Mouse (Mus musculus) olfactory bulb, adult 2 months (tissue): ENCODE data around the gene Fhad1. TPM values are rescaled to one million over a fixed set of nuclear protein-coding genes. Genes with fewer than 3 reads are reported as not detected.

Experiments used
- H3K27ac ChIP-seq: fragments of 200-500 bp; 2 replicates; pipeline ENCODE4 v1.5.1; 2012; ENCODE audit warnings: low read depth, low read length; ENCODE audit not compliant: insufficient read depth
- H3K4me1 ChIP-seq: fragments of 200-500 bp; 2 replicates; pipeline ENCODE4 v1.6.1; 2012; ENCODE audit warnings: low read length; ENCODE audit not compliant: control insufficient read depth, insufficient read depth
- H3K4me3 ChIP-seq: fragments of 200-500 bp; 2 replicates; pipeline ENCODE4 v1.5.1; 2012; ENCODE audit warnings: mild to moderate bottlenecking, low read depth, low read length, moderate library complexity; ENCODE audit not compliant: insufficient read depth
- CTCF ChIP-seq: fragments of 200-500 bp; IDR thresholded peaks from 2 replicates; pipeline ENCODE4 v1.5.1; 2012; ENCODE audit warnings: low read depth, mild to moderate bottlenecking, low read length, moderate library complexity; ENCODE audit not compliant: insufficient read depth
- POLR2A ChIP-seq: fragments of 200-500 bp; IDR thresholded peaks from 2 replicates; pipeline ENCODE4 v1.6.1; 2012; ENCODE audit warnings: mild to moderate bottlenecking, low read depth, low read length, moderate library complexity; ENCODE audit not compliant: insufficient read depth
- WGBS: fragments of 180-500 bp; shearing (Covaris S2); methylation state at CpG from one replicate; pipeline ENCODE4 v1.1.7; 2018; 5-methylcytosine and 5-hydroxymethylcytosine counted together
- polyA plus RNA-seq: library from polyadenylated mRNA; stranded (reverse); fragments of >200 nt; gene quantifications from 2 replicates; pipeline ENCODE4 v1.2.4, GENCODE M21; 2012; ENCODE audit warnings: low replicate concordance; ENCODE audit not compliant: missing spikeins, insufficient read depth, insufficient read length

The Fhad1 gene
- polyA plus RNA-seq, 1 experiment: not detected

GRCm38 (mm10) chr4:141962811-141963685 lies 51.8 kb downstream of the Fhad1 start:
- TF ChIP-seq POLR2A (no peak), CTCF (peak; percentile 78; the same call in 1 of the 2 replicates)
- Histone ChIP-seq H3K4me1 (peaks cover 17% of the 10 kb centered on the region), H3K27ac (no peak overlapping the region), H3K4me3 (no peak overlapping the region)
- 12% methylated on average over 23 of the region's 23 CpGs for WGBS

- WGBS: 81% methylated on average over 8 of the region's 8 CpGs
Measured at GRCm38 (mm10) chr4:141960037-141960436, 54.8 kb downstream of the Fhad1 start.

DNA sequence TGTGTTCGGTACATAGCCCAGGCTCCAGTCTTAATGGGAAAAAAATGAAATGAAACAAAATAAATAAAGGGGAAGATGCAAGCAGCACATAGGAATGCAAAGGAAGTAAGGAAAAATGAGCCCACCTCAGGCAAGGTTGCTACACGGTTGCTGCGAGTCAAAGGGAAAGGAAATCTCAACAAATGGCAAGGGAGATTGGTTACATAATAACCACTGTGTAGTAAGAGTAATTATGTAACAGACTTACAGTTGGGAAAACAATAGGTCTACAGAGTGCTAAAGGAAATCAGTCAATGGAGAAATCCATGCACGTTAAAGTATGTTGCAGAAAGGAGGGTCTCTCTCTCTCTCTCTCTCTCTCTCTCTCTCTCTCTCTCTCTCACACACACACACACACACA lies 55.3 kb downstream of the Fhad1 start:
- Histone ChIP-seq H3K27ac (no peak overlapping the region), H3K4me3 (no peak overlapping the region), H3K4me1 (peaks cover 17% of the 10 kb centered on the region)
- 49% methylated on average over 4 of the region's 4 CpGs for WGBS
- TF ChIP-seq POLR2A: no peak
- TF ChIP-seq CTCF: no peak

More at GRCm38 (mm10) chr4:141960037-141960436, 54.8 kb downstream of the Fhad1 start:
- Histone ChIP-seq H3K4me1 (peaks cover 21% of the 10 kb centered on the region), H3K4me3 (no peak overlapping the region), H3K27ac (no peak overlapping the region)
- TF ChIP-seq CTCF (no peak), POLR2A (no peak)

DNA sequence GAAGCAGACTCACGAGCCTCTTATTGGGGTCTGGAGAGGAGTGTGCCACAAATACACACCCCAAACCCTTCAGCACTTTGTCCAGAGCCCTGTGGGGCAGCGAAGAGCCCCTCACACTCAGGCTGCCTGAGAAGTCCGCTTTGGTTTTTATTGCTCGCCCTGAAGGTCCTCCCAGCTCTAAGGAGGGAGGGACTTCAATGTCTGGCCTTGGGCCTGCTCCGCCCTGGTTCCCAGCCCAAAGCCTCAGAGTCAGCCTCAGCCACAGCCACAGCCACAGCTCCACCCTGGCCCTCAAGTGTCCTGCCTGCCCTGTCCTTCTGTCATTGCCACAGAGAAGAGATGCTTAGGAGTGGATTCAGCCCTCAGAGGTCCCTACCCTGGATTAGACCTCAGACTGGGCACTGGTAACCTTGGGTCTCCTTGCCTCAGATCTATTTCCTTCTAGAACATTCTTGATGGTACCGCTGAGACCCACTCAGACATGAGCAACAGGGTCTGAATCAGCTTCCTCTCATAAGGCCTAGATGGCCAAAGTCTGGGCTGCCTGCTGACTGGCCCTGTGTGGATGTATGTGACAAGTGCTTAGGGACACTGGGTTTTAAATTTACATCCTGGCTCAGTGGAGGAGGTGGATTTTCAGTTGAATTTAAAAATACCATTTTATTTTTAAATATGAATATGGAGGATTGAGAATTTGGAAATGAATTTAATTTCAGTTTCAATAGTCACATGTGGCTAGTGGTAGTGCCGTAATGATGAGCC lies 56.1 kb downstream of the Fhad1 start:
- H3K27ac ChIP-seq: no peak overlapping the region
- TF ChIP-seq CTCF (no peak), POLR2A (no peak)
- WGBS: 70% methylated on average over 7 of the region's 7 CpGs
- peaks cover 13% of the 10 kb centered on the region for H3K4me1 ChIP-seq
- H3K4me3 ChIP-seq: no peak overlapping the region

GRCm38 (mm10) chr4:141958188-141958587 lies 56.7 kb downstream of the Fhad1 start:
- H3K27ac ChIP-seq: no peak overlapping the region
- WGBS: 3% methylated on average over 9 of the region's 9 CpGs
- TF ChIP-seq POLR2A (no peak), CTCF (peak; percentile 55)

DNA sequence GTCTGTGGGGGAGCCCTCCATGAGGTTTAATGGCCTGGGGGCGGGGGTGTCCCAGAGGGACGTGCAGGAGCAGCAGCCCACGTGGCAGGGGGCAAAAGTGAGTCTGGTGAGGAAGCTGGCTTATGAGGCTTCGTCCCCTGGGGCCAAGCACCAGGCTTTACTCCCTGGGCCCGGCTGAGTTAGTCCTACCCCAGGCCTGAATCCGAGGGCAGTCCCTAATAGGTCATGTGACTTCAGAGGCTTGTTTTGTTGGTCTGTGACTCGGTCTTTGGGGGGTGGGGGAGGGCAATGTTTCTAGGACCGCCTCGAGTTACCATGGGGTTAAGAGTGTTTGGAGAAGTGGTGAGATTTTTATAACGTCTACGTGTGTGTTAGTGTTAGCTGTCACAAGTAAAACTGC lies 57.1 kb downstream of the Fhad1 start:
- Histone ChIP-seq H3K4me1 (peaks cover 13% of the 10 kb centered on the region), H3K4me3 (no peak overlapping the region), H3K27ac (no peak overlapping the region)
- TF ChIP-seq POLR2A (no peak), CTCF (no peak)
- 27% methylated on average over 11 of the region's 11 CpGs for WGBS

More at GRCm38 (mm10) chr4:141958188-141958587, 56.7 kb downstream of the Fhad1 start:
- H3K4me1 ChIP-seq: peaks cover 15% of the 10 kb centered on the region
- H3K4me3 ChIP-seq: no peak overlapping the region

DNA sequence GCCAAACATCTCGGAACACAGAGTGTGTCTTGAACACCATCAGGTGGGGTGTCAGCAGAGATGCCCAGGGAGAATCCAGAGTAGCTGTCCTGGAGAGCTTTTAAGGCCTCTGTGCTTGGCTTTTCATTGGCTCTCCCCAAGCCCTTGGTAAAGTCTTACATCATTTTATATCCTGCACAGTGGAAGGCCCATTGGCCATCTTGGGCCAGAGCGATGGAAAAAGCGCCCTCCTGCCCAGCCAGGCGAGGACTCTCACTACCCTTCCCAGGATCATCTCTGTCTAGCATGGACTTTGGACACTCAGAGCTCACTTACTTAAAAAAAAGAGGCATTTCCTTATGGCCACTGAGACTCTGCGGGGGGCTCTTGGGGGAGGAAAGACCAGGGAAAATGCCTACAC lies 58.0 kb downstream of the Fhad1 start:
- Histone ChIP-seq H3K4me1 (peaks cover 21% of the 10 kb centered on the region), H3K4me3 (no peak overlapping the region), H3K27ac (no peak overlapping the region)
- TF ChIP-seq POLR2A (no peak), CTCF (no peak)
- 98% methylated on average over 5 of the region's 5 CpGs for WGBS

GRCm38 (mm10) chr4:141954770-141955720 lies 59.8 kb downstream of the Fhad1 start:
- TF ChIP-seq POLR2A (no peak), CTCF (no peak)
- H3K27ac ChIP-seq: no peak overlapping the region
- H3K4me3 ChIP-seq: no peak overlapping the region
- H3K4me1 ChIP-seq: peaks cover 28% of the 10 kb centered on the region
- 81% methylated on average over 16 of the region's 16 CpGs for WGBS

- Histone ChIP-seq H3K4me1 (peaks cover 28% of the 10 kb centered on the region), H3K4me3 (no peak overlapping the region), H3K27ac (no peak overlapping the region)
- 71% methylated on average over 6 of the region's 6 CpGs for WGBS
- TF ChIP-seq CTCF (no peak), POLR2A (no peak)
Measured at GRCm38 (mm10) chr4:141953859-141954258, 61.0 kb downstream of the Fhad1 start.
